Mouse (Mus musculus): ENCODE results near the gene Naa16.

Naa16 gene

GRCm38 (mm10) chr14:79299230-79299629, 91.3 kb downstream of the Naa16 start:
- no peak for DNase-seq (ENCODE audit: low read depth, low spot score)

- no peak for DNase-seq (ENCODE audit: low read depth, low spot score)
Measured at GRCm38 (mm10) chr14:79298314-79298992, 92.1 kb downstream of the Naa16 start.

- no peak for DNase-seq (ENCODE audit: low read depth, low spot score)
Measured at GRCm38 (mm10) chr14:79296836-79297235, 93.7 kb downstream of the Naa16 start.

GRCm38 (mm10) chr14:79296201-79296600, 94.4 kb downstream of the Naa16 start:
- no peak for DNase-seq (ENCODE audit: low read depth, low spot score)

- DNase-seq (ENCODE audit: low read depth, low spot score): no peak
Measured at GRCm38 (mm10) chr14:79295579-79295978, 95.0 kb downstream of the Naa16 start.

- no peak for DNase-seq (ENCODE audit: low read depth, low spot score)
Measured at GRCm38 (mm10) chr14:79294950-79295349, 95.6 kb downstream of the Naa16 start.

- DNase-seq (ENCODE audit: low read depth, low spot score): no peak
Measured at GRCm38 (mm10) chr14:79294051-79294814, 96.3 kb downstream of the Naa16 start.

GRCm38 (mm10) chr14:79293119-79293780, 97.3 kb downstream of the Naa16 start:
- DNase-seq (ENCODE audit: low read depth, low spot score): peak; percentile 88

GRCm38 (mm10) chr14:79291629-79292028, 98.9 kb downstream of the Naa16 start:
- DNase-seq (ENCODE audit: low read depth, low spot score): no peak

GRCm38 (mm10) chr14:79290683-79291425, 99.7 kb downstream of the Naa16 start:
- DNase-seq (ENCODE audit: low read depth, low spot score): peak; percentile 40

GRCm38 (mm10) chr14:79289909-79290308, 100.7 kb downstream of the Naa16 start:
- DNase-seq (ENCODE audit: low read depth, low spot score): no peak

- peak; percentile 64 for DNase-seq (ENCODE audit: low read depth, low spot score)
Measured at GRCm38 (mm10) chr14:79288280-79288679, 102.3 kb downstream of the Naa16 start.

GRCm38 (mm10) chr14:79287251-79287863, 103.2 kb downstream of the Naa16 start:
- DNase-seq (ENCODE audit: low read depth, low spot score): no peak

- DNase-seq (ENCODE audit: low read depth, low spot score): no peak
Measured at GRCm38 (mm10) chr14:79285549-79285948, 105.0 kb downstream of the Naa16 start.

- DNase-seq (ENCODE audit: low read depth, low spot score): no peak
Measured at GRCm38 (mm10) chr14:79284616-79285015, 106.0 kb downstream of the Naa16 start.

- no peak for DNase-seq (ENCODE audit: low read depth, low spot score)
Measured at GRCm38 (mm10) chr14:79283952-79284351, 106.6 kb downstream of the Naa16 start.

GRCm38 (mm10) chr14:79281894-79282553, 108.6 kb downstream of the Naa16 start:
- no peak for DNase-seq (ENCODE audit: low read depth, low spot score)

- peak; percentile 43 for DNase-seq (ENCODE audit: low read depth, low spot score)
Measured at GRCm38 (mm10) chr14:79280456-79280855, 110.1 kb downstream of the Naa16 start.

GRCm38 (mm10) chr14:79279494-79279893, 111.1 kb downstream of the Naa16 start:
- DNase-seq (ENCODE audit: low read depth, low spot score): no peak

GRCm38 (mm10) chr14:79278927-79279326, 111.7 kb downstream of the Naa16 start:
- DNase-seq (ENCODE audit: low read depth, low spot score): no peak

- no peak for DNase-seq (ENCODE audit: low read depth, low spot score)
Measured at GRCm38 (mm10) chr14:79277922-79278321, 112.7 kb downstream of the Naa16 start.
